Mouse (Mus musculus): ENCODE results near the gene Adcy3. TPM values are rescaled to one million over a fixed set of nuclear protein-coding genes. Genes with fewer than 3 reads are reported as not detected.
A peak's percentile ranks its signal among the peaks of the same experiment; 100 is the strongest.

Gene Adcy3
- polyA plus RNA-seq, 1 experiment, result 5.9 TPM

GRCm38 (mm10) chr12:4193025-4193740 lies 60.3 kb downstream of the Adcy3 start:
- no peaks in the 10 kb centered on the region for H3K27me3 ChIP-seq (replicated peaks; ENCODE audit: control insufficient read depth, insufficient read depth, low read length)
- no peak overlapping the region for H3K4me3 ChIP-seq (ENCODE audit: insufficient read depth, low read depth, low read length)
- no peak for TF ChIP-seq POLR2A (IDR thresholded peaks at IDR 0.05; ENCODE audit: low read depth, low read length)
- TF ChIP-seq CTCF (conservative IDR thresholded peaks at IDR 0.05; ENCODE audit: insufficient read depth, insufficient read length, low read depth, low read length), result no peak
- peak overlapping the region; percentile 1; the same call in 1 of the 2 replicates for H3K27ac ChIP-seq (ENCODE audit: insufficient read depth, low read depth, low read length)
- H3K4me1 ChIP-seq (ENCODE audit: control insufficient read depth, insufficient read depth, low read length), result no peaks in the 10 kb centered on the region
- peak; percentile 41 for DNase-seq
- WGBS, result 55% methylated on average over 10 of the region's 10 CpGs
- no peaks in the 10 kb centered on the region for H3K36me3 ChIP-seq (ENCODE audit: control insufficient read depth, insufficient read depth, low read length)

- DNase-seq, result no peak
- TF ChIP-seq CTCF (conservative IDR thresholded peaks at IDR 0.05; ENCODE audit: insufficient read depth, insufficient read length, low read depth, low read length) (no peak), POLR2A (IDR thresholded peaks at IDR 0.05; ENCODE audit: low read depth, low read length) (no peak)
- Histone ChIP-seq H3K27me3 (replicated peaks; ENCODE audit: control insufficient read depth, insufficient read depth, low read length) (no peaks in the 10 kb centered on the region), H3K36me3 (ENCODE audit: control insufficient read depth, insufficient read depth, low read length) (no peaks in the 10 kb centered on the region), H3K27ac (ENCODE audit: insufficient read depth, low read depth, low read length) (no peak overlapping the region), H3K4me3 (ENCODE audit: insufficient read depth, low read depth, low read length) (no peak overlapping the region), H3K4me1 (ENCODE audit: control insufficient read depth, insufficient read depth, low read length) (no peaks in the 10 kb centered on the region)
- WGBS, result 91% methylated on average over 14 of the region's 14 CpGs
Observed at GRCm38 (mm10) chr12:4194643-4195042, 61.7 kb downstream of the Adcy3 start.

GRCm38 (mm10) chr12:4198702-4199101 lies 65.8 kb downstream of the Adcy3 start:
- DNase-seq, result no peak
- Histone ChIP-seq H3K4me3 (ENCODE audit: insufficient read depth, low read depth, low read length) (no peak overlapping the region), H3K36me3 (ENCODE audit: control insufficient read depth, insufficient read depth, low read length) (no peaks in the 10 kb centered on the region), H3K4me1 (ENCODE audit: control insufficient read depth, insufficient read depth, low read length) (no peaks in the 10 kb centered on the region), H3K27me3 (replicated peaks; ENCODE audit: control insufficient read depth, insufficient read depth, low read length) (no peaks in the 10 kb centered on the region), H3K27ac (ENCODE audit: insufficient read depth, low read depth, low read length) (no peak overlapping the region)
- no peak for TF ChIP-seq POLR2A (IDR thresholded peaks at IDR 0.05; ENCODE audit: low read depth, low read length)
- TF ChIP-seq CTCF (conservative IDR thresholded peaks at IDR 0.05; ENCODE audit: insufficient read depth, insufficient read length, low read depth, low read length), result no peak
- WGBS, result 82% methylated on average over 4 of the region's 4 CpGs

GRCm38 (mm10) chr12:4199271-4199670 lies 66.4 kb downstream of the Adcy3 start:
- DNase-seq, result no peak
- TF ChIP-seq CTCF (conservative IDR thresholded peaks at IDR 0.05; ENCODE audit: insufficient read depth, insufficient read length, low read depth, low read length) (no peak), POLR2A (IDR thresholded peaks at IDR 0.05; ENCODE audit: low read depth, low read length) (no peak)
- Histone ChIP-seq H3K4me1 (ENCODE audit: control insufficient read depth, insufficient read depth, low read length) (no peaks in the 10 kb centered on the region), H3K27me3 (replicated peaks; ENCODE audit: control insufficient read depth, insufficient read depth, low read length) (no peaks in the 10 kb centered on the region), H3K4me3 (ENCODE audit: insufficient read depth, low read depth, low read length) (no peak overlapping the region), H3K27ac (ENCODE audit: insufficient read depth, low read depth, low read length) (no peak overlapping the region), H3K36me3 (ENCODE audit: control insufficient read depth, insufficient read depth, low read length) (no peaks in the 10 kb centered on the region)
- WGBS, result 95% methylated on average over 11 of the region's 11 CpGs

- TF ChIP-seq POLR2A (IDR thresholded peaks at IDR 0.05; ENCODE audit: low read depth, low read length) (no peak), CTCF (conservative IDR thresholded peaks at IDR 0.05; ENCODE audit: insufficient read depth, insufficient read length, low read depth, low read length) (no peak)
Observed at GRCm38 (mm10) chr12:4201454-4202200, 68.7 kb downstream of the Adcy3 start.

GRCm38 (mm10) chr12:4202206-4202605 lies 69.3 kb downstream of the Adcy3 start:
- H3K27me3 ChIP-seq (replicated peaks; ENCODE audit: control insufficient read depth, insufficient read depth, low read length), result no peaks in the 10 kb centered on the region
- no peak overlapping the region for H3K27ac ChIP-seq (ENCODE audit: insufficient read depth, low read depth, low read length)
- TF ChIP-seq POLR2A (IDR thresholded peaks at IDR 0.05; ENCODE audit: low read depth, low read length) (no peak), CTCF (conservative IDR thresholded peaks at IDR 0.05; ENCODE audit: insufficient read depth, insufficient read length, low read depth, low read length) (no peak)
- DNase-seq, result no peak
- H3K4me1 ChIP-seq (ENCODE audit: control insufficient read depth, insufficient read depth, low read length), result no peaks in the 10 kb centered on the region
- no peak overlapping the region for H3K4me3 ChIP-seq (ENCODE audit: insufficient read depth, low read depth, low read length)
- H3K36me3 ChIP-seq (ENCODE audit: control insufficient read depth, insufficient read depth, low read length), result no peaks in the 10 kb centered on the region
- WGBS, result 90% methylated on average over 4 of the region's 4 CpGs

More at GRCm38 (mm10) chr12:4201454-4202200, 68.7 kb downstream of the Adcy3 start:
- no peak overlapping the region for H3K4me3 ChIP-seq (ENCODE audit: insufficient read depth, low read depth, low read length)
- WGBS, result 93% methylated on average over 13 of the region's 13 CpGs
- no peaks in the 10 kb centered on the region for H3K27me3 ChIP-seq (replicated peaks; ENCODE audit: control insufficient read depth, insufficient read depth, low read length)
- H3K4me1 ChIP-seq (ENCODE audit: control insufficient read depth, insufficient read depth, low read length), result no peaks in the 10 kb centered on the region
- no peak for DNase-seq
- H3K27ac ChIP-seq (ENCODE audit: insufficient read depth, low read depth, low read length), result no peak overlapping the region
- no peaks in the 10 kb centered on the region for H3K36me3 ChIP-seq (ENCODE audit: control insufficient read depth, insufficient read depth, low read length)

- no peaks in the 10 kb centered on the region for H3K27me3 ChIP-seq (replicated peaks; ENCODE audit: control insufficient read depth, insufficient read depth, low read length)
- WGBS, result 97% methylated on average over 11 of the region's 11 CpGs
- TF ChIP-seq POLR2A (IDR thresholded peaks at IDR 0.05; ENCODE audit: low read depth, low read length) (no peak), CTCF (conservative IDR thresholded peaks at IDR 0.05; ENCODE audit: insufficient read depth, insufficient read length, low read depth, low read length) (no peak)
- no peaks in the 10 kb centered on the region for H3K36me3 ChIP-seq (ENCODE audit: control insufficient read depth, insufficient read depth, low read length)
- no peak for DNase-seq
- H3K4me3 ChIP-seq (ENCODE audit: insufficient read depth, low read depth, low read length), result no peak overlapping the region
- H3K4me1 ChIP-seq (ENCODE audit: control insufficient read depth, insufficient read depth, low read length), result no peaks in the 10 kb centered on the region
- no peak overlapping the region for H3K27ac ChIP-seq (ENCODE audit: insufficient read depth, low read depth, low read length)
Observed at GRCm38 (mm10) chr12:4206106-4206505, 73.2 kb downstream of the Adcy3 start.

All from kidney, adult 2 months (tissue).